Mouse (Mus musculus): ENCODE results near the gene Cldn9. TPM values are rescaled to one million over a fixed set of nuclear protein-coding genes. Genes with fewer than 3 reads are reported as not detected.

Cldn9 gene
- polyA plus RNA-seq, 1 experiment from 2014 or later, result 1.4 TPM

DNA sequence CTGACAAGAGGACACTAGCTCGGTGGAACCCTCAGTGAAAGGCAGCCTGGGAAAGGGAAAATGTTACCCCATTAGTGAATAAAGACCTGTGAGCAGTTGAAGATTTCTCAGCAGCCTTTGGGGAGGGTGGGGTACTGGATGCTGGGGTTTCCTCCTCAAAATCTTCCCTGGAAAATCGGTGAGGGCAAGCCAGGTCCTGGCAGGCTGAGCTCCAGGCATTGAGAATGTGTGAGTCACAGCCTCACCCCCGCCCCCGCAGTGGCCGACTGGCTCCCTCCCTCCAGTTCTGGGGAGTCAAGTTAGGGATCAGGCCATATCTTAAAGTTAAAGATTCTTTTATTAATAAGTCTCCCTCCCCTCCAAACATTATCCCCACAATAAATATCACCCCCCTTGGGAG is 8.7 kb downstream of the Cldn9 start:
- no peak overlapping the region for H3K4me2 ChIP-seq (ENCODE audit: low read length)
- H3K9me3 ChIP-seq (ENCODE audit: control insufficient read depth, low read length), result no peaks in the 10 kb centered on the region
- WGBS, result 38% methylated on average over 5 of the region's 5 CpGs
- no peak overlapping the region for H3K9ac ChIP-seq (replicated peaks; ENCODE audit: low read depth, low read length)
- no peak overlapping the region for H3K27ac ChIP-seq (ENCODE audit: low read length)
- H3K36me3 ChIP-seq (ENCODE audit: control insufficient read depth, insufficient read depth), result no peaks in the 10 kb centered on the region
- H3K27me3 ChIP-seq (replicated peaks; ENCODE audit: control insufficient read depth, insufficient read depth, low read length), result peaks cover 29% of the 10 kb centered on the region
- H3K4me3 ChIP-seq (replicated peaks; ENCODE audit: low read length), result no peak overlapping the region
- ATAC-seq, result no peak
- H3K4me1 ChIP-seq (replicated peaks; ENCODE audit: control insufficient read depth, insufficient read depth, low read length), result peaks cover 34% of the 10 kb centered on the region

DNA sequence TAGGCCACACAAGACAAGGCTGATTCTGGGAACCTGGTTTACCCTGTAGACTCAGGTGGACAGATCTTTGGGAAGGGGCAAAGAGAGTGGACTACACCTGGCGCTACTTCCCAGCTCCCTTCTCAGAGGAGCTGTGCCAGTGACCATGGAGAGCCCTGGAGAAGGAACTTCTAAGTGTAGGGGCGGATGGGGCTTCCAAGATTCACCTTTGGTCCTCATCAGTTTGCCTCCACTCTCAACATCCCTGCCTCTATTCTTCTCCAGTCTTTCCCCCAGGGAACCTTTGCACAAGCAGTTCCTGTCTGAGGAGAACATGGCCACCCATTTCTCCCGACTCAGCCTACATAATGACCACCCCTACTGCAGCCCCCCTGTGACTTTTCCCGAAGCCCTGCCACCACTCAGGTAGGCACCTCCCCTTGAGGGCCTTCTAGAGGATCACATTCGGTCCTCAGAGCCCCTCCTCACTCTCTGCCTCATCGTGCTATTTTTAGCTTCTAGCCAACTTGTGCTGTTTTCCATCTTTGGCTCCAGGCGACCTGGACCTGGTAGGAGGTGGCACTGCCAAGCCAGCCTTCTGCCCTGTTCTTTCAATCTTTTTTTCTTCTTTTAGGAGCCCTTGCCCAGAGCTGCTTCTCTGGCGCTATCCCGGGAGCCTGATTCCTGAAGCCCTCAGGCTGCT is 9.4 kb downstream of the Cldn9 start:
- H3K9me3 ChIP-seq (ENCODE audit: control insufficient read depth, low read length), result no peaks in the 10 kb centered on the region
- ATAC-seq, result no peak
- WGBS, result 36% methylated on average over 9 of the region's 9 CpGs
- H3K36me3 ChIP-seq (ENCODE audit: control insufficient read depth, insufficient read depth), result no peaks in the 10 kb centered on the region
- peak overlapping the region; percentile 80 for H3K4me3 ChIP-seq (replicated peaks; ENCODE audit: low read length)
- H3K4me2 ChIP-seq (ENCODE audit: low read length), result peak overlapping the region; percentile 79
- peaks cover 21% of the 10 kb centered on the region for H3K27me3 ChIP-seq (replicated peaks; ENCODE audit: control insufficient read depth, insufficient read depth, low read length)
- H3K27ac ChIP-seq (ENCODE audit: low read length), result no peak overlapping the region
- peak overlapping the region; percentile 82 for H3K9ac ChIP-seq (replicated peaks; ENCODE audit: low read depth, low read length)
- H3K4me1 ChIP-seq (replicated peaks; ENCODE audit: control insufficient read depth, insufficient read depth, low read length), result peaks cover 32% of the 10 kb centered on the region

DNA sequence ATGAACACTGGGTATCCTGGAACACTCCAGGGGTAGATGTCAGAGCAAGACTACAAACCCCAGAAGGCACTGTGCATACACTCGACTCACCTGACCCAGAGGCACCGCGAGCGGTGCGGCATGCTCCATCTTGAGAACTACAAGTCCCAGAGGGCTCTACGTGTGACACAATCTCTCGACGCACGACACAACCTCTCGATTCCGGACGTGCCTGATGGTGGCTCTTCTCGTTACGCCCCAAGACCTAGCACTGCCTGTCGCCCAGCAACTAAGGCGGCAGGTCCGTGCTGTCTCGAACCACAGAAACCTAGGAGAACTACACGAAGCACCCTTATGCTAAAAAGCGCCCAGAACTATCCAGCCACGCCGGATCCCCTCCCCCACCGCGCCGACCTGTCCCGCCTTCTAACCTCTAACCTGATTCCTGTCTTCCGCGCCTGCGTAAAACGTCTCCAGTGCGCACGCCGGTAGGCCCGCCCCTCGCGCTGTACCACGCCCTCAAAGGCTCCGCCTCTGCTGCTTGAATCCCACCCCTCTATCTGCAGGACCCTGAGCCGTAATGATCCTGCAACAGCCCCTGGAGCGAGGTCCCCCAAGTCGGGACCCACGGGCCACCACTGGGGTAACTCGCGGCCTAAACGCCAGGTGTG is 10.3 kb downstream of the Cldn9 start, which contains the start of the genes Hcfc1r1 and Thoc6:
Gene Hcfc1r1, plus strand, starts transcription at position 173 of the 650 bp plus-strand sequence.
Gene Thoc6, minus strand, starts transcription at position 459 of the 650 bp plus-strand sequence.
- Histone ChIP-seq H3K27ac (ENCODE audit: low read length) (peak within 1 kb of the TSS; percentile 82), H3K36me3 (ENCODE audit: control insufficient read depth, insufficient read depth) (no peaks in the 10 kb centered on the region; the same call in 1 of the 2 replicates), H3K9me3 (ENCODE audit: control insufficient read depth, low read length) (no peaks in the 10 kb centered on the region), H3K4me3 (replicated peaks; ENCODE audit: low read length) (peak within 1 kb of the TSS; percentile 80), H3K9ac (replicated peaks; ENCODE audit: low read depth, low read length) (peak within 1 kb of the TSS; percentile 82), H3K4me2 (ENCODE audit: low read length) (peak within 1 kb of the TSS; percentile 79), H3K27me3 (replicated peaks; ENCODE audit: control insufficient read depth, insufficient read depth, low read length) (peaks cover 13% of the 10 kb centered on the region), H3K4me1 (replicated peaks; ENCODE audit: control insufficient read depth, insufficient read depth, low read length) (peaks cover 30% of the 10 kb centered on the region)
- ATAC-seq, result peak; percentile 96
- under 1% methylated on average over 45 of the region's 45 CpGs for WGBS

DNA sequence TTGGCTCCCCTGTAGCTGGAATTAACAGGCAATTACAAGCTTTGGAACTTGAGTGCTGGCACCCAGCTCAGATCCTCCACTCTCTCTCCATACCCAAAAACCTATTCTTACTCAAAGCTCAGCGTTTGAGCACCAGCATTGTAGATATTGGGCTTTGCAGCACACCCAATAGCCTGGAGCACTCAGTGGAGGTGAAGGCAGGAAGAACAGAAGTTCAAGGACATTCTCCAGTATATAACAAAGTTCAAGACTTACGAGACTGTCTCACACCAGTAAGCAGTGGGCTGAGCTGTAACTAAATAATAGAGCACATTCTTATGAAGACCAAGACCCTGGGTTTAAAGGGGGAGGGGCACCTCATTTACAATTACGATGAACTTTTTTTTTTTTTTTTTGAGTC is 11.1 kb downstream of the Cldn9 start:
- Histone ChIP-seq H3K27me3 (replicated peaks; ENCODE audit: control insufficient read depth, insufficient read depth, low read length) (peaks cover 9% of the 10 kb centered on the region; the same call in 1 of the 2 replicates), H3K4me2 (ENCODE audit: low read length) (peak overlapping the region; percentile 79), H3K4me3 (replicated peaks; ENCODE audit: low read length) (peak overlapping the region; percentile 80), H3K36me3 (ENCODE audit: control insufficient read depth, insufficient read depth) (no peaks in the 10 kb centered on the region; the same call in 1 of the 2 replicates), H3K4me1 (replicated peaks; ENCODE audit: control insufficient read depth, insufficient read depth, low read length) (peaks cover 30% of the 10 kb centered on the region), H3K9me3 (ENCODE audit: control insufficient read depth, low read length) (no peaks in the 10 kb centered on the region), H3K9ac (replicated peaks; ENCODE audit: low read depth, low read length) (no peak overlapping the region), H3K27ac (ENCODE audit: low read length) (no peak overlapping the region)
- ATAC-seq, result no peak
- WGBS, result 64% methylated on average over 3 of the region's 3 CpGs

GRCm38 (mm10) chr17:23671519-23671918 is 12.3 kb downstream of the Cldn9 start:
- Histone ChIP-seq H3K4me3 (replicated peaks; ENCODE audit: low read length) (no peak overlapping the region), H3K4me1 (replicated peaks; ENCODE audit: control insufficient read depth, insufficient read depth, low read length) (peaks cover 21% of the 10 kb centered on the region), H3K27ac (ENCODE audit: low read length) (no peak overlapping the region), H3K27me3 (replicated peaks; ENCODE audit: control insufficient read depth, insufficient read depth, low read length) (peaks cover 9% of the 10 kb centered on the region; the same call in 1 of the 2 replicates), H3K9ac (replicated peaks; ENCODE audit: low read depth, low read length) (no peak overlapping the region), H3K9me3 (ENCODE audit: control insufficient read depth, low read length) (no peaks in the 10 kb centered on the region), H3K4me2 (ENCODE audit: low read length) (no peak overlapping the region), H3K36me3 (ENCODE audit: control insufficient read depth, insufficient read depth) (no peaks in the 10 kb centered on the region; the same call in 1 of the 2 replicates)
- ATAC-seq, result no peak
- 99% methylated on average over 3 of the region's 3 CpGs for WGBS

DNA sequence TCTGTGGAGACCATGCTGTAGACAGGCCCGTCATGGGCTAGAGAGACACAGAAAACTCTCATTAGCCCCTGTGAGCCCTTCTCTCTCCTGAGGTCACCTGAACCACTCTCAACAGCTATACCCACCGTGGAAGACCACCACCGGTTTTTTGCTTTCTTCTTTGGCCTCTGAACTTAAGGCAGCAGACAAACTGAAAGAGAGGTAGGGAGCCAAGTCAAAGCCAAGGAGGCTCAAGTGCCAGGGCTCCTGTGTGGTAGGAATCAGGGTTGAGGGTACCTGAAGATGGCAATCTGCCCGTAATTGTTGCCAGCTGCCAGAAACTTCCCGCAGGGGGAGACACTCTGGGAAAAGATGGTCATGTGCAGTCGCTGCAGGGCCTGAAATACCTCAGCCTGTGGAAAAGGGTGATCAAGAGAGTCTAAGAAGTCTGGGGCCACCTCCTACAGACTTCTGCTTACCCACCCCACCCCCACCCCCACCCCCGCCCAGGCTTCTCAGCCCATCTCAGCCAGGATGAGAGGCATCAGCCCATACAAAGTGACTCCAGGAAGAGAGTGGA is 13.2 kb downstream of the Cldn9 start:
- Histone ChIP-seq H3K9me3 (ENCODE audit: control insufficient read depth, low read length) (no peaks in the 10 kb centered on the region), H3K4me1 (replicated peaks; ENCODE audit: control insufficient read depth, insufficient read depth, low read length) (peaks cover 16% of the 10 kb centered on the region), H3K9ac (replicated peaks; ENCODE audit: low read depth, low read length) (no peak overlapping the region), H3K27ac (ENCODE audit: low read length) (no peak overlapping the region), H3K36me3 (ENCODE audit: control insufficient read depth, insufficient read depth) (no peaks in the 10 kb centered on the region; the same call in 1 of the 2 replicates), H3K4me2 (ENCODE audit: low read length) (no peak overlapping the region), H3K4me3 (replicated peaks; ENCODE audit: low read length) (no peak overlapping the region), H3K27me3 (replicated peaks; ENCODE audit: control insufficient read depth, insufficient read depth, low read length) (peaks cover under 1% of the 10 kb centered on the region; the same call in 1 of the 2 replicates)
- ATAC-seq, result no peak
- WGBS, result 91% methylated on average over 7 of the region's 7 CpGs

GRCm38 (mm10) chr17:23665511-23665910 is 18.3 kb downstream of the Cldn9 start:
- H3K36me3 ChIP-seq (ENCODE audit: control insufficient read depth, insufficient read depth), result no peaks in the 10 kb centered on the region; the same call in 1 of the 2 replicates
- H3K27me3 ChIP-seq (replicated peaks; ENCODE audit: control insufficient read depth, insufficient read depth, low read length), result peaks cover 24% of the 10 kb centered on the region
- no peak for ATAC-seq
- no peak overlapping the region for H3K4me2 ChIP-seq (ENCODE audit: low read length)
- WGBS, result 84% methylated on average over 14 of the region's 14 CpGs
- no peaks in the 10 kb centered on the region for H3K9me3 ChIP-seq (ENCODE audit: control insufficient read depth, low read length)
- H3K4me1 ChIP-seq (replicated peaks; ENCODE audit: control insufficient read depth, insufficient read depth, low read length), result no peaks in the 10 kb centered on the region
- H3K27ac ChIP-seq (ENCODE audit: low read length), result no peak overlapping the region
- no peak overlapping the region for H3K4me3 ChIP-seq (replicated peaks; ENCODE audit: low read length)
- H3K9ac ChIP-seq (replicated peaks; ENCODE audit: low read depth, low read length), result no peak overlapping the region

GRCm38 (mm10) chr17:23664556-23665021 is 19.2 kb downstream of the Cldn9 start:
- ATAC-seq, result no peak

GRCm38 (mm10) chr17:23661526-23661925 is 22.3 kb downstream of the Cldn9 start:
- H3K9me3 ChIP-seq (ENCODE audit: control insufficient read depth, low read length), result no peaks in the 10 kb centered on the region
- WGBS, result 4% methylated on average over 9 of the region's 9 CpGs
- H3K36me3 ChIP-seq (ENCODE audit: control insufficient read depth, insufficient read depth), result no peaks in the 10 kb centered on the region
- no peak overlapping the region for H3K4me3 ChIP-seq (replicated peaks; ENCODE audit: low read length)
- no peak overlapping the region for H3K4me2 ChIP-seq (ENCODE audit: low read length)
- 0 out of 2 replicates have a peak, but pooled peaks cover 2% of the 10 kb centered on the region for H3K4me1 ChIP-seq (replicated peaks; ENCODE audit: control insufficient read depth, insufficient read depth, low read length)
- peaks cover 38% of the 10 kb centered on the region for H3K27me3 ChIP-seq (replicated peaks; ENCODE audit: control insufficient read depth, insufficient read depth, low read length)
- H3K27ac ChIP-seq (ENCODE audit: low read length), result no peak overlapping the region
- ATAC-seq, result no peak
- no peak overlapping the region for H3K9ac ChIP-seq (replicated peaks; ENCODE audit: low read depth, low read length)

More at GRCm38 (mm10) chr17:23664556-23665021, 19.2 kb downstream of the Cldn9 start:
- Histone ChIP-seq H3K36me3 (ENCODE audit: control insufficient read depth, insufficient read depth) (no peaks in the 10 kb centered on the region; the same call in 1 of the 2 replicates), H3K4me1 (replicated peaks; ENCODE audit: control insufficient read depth, insufficient read depth, low read length) (0 out of 2 replicates have a peak, but pooled peaks cover 2% of the 10 kb centered on the region), H3K27me3 (replicated peaks; ENCODE audit: control insufficient read depth, insufficient read depth, low read length) (peaks cover 32% of the 10 kb centered on the region), H3K9me3 (ENCODE audit: control insufficient read depth, low read length) (no peaks in the 10 kb centered on the region), H3K9ac (replicated peaks; ENCODE audit: low read depth, low read length) (no peak overlapping the region), H3K27ac (ENCODE audit: low read length) (no peak overlapping the region), H3K4me2 (ENCODE audit: low read length) (no peak overlapping the region), H3K4me3 (replicated peaks; ENCODE audit: low read length) (no peak overlapping the region)
- 15% methylated on average over 5 of the region's 5 CpGs for WGBS

All from forebrain, embryonic 16.5 days (tissue).